Comparison of ENCODE assay signal across 8 mouse cellular contexts in the genomic region with DNA sequence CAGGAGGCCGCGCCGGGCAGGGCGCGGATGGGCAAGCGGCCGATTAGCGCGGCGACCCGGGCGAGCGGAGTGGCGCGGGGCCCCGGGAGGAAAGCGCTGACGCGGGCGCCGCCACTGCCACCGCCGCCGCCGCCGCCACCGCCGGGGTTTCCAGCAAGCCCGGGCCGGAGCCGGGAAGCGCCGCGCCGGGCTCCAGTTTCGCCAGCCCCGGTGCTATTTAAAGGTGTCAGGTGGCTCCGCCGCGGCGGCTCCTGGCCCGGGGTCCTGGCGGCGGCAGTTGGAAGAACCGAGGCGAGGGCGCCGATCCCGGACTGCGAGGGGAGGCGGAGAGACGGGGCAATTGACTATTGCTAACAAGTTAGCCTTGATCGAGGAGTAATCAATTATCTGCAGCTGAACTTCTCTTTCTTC. TPM values are rescaled to one million over a fixed set of nuclear protein-coding genes. Genes with fewer than 3 reads are reported as not detected.
DNase-seq lines count a peak whose midpoint lies in the region; ATAC-seq and TF ChIP-seq lines count a peak whose summit lies in the region.

No protein-coding gene starts in this region.

- peak overlapping the region; percentile 72 for H3K4me2 ChIP-seq in heart, embryonic 12.5 days
- peak overlapping the region; percentile 61 for H3K4me2 ChIP-seq in embryonic facial prominence, embryonic 13.5 days
- peak overlapping the region; percentile 54 for H3K4me2 ChIP-seq in hindbrain, embryonic 14.5 days (replicated peaks)
- H3K4me2 ChIP-seq in midbrain, postnatal 0 days (ENCODE audit: low read depth, low read length, poor library complexity, severe bottlenecking), result peak overlapping the region; percentile 26

- no peak for ATAC-seq in heart, embryonic 12.5 days (ENCODE audit: insufficient number of reproducible peaks, low FRiP score)
- ATAC-seq in embryonic facial prominence, embryonic 13.5 days (ENCODE audit: insufficient number of reproducible peaks, insufficient read depth, low FRiP score, low TSS enrichment, low read depth), result no peak
- ATAC-seq in hindbrain, embryonic 14.5 days (ENCODE audit: low FRiP score), result no peak
- ATAC-seq in midbrain, postnatal 0 days (ENCODE audit: low FRiP score), result no peak

- no peak overlapping the region for H3K27ac ChIP-seq in heart, embryonic 12.5 days (ENCODE audit: poor library complexity, severe bottlenecking)
- H3K27ac ChIP-seq in embryonic facial prominence, embryonic 13.5 days, result no peak overlapping the region
- peak overlapping the region; percentile 96 for H3K27ac ChIP-seq in hindbrain, embryonic 14.5 days
- no peak overlapping the region for H3K27ac ChIP-seq in midbrain, postnatal 0 days (ENCODE audit: low read depth, low read length)

- WGBS in heart, embryonic 12.5 days, result under 1% methylated on average over 43 of the region's 53 CpGs
- WGBS in embryonic facial prominence, embryonic 13.5 days, result 0% methylated on average over 38 of the region's 53 CpGs
- WGBS in hindbrain, embryonic 14.5 days, result under 1% methylated on average over 42 of the region's 53 CpGs
- WGBS in midbrain, postnatal 0 days, result 0% methylated on average over 24 of the region's 53 CpGs

- no peaks in the 10 kb centered on the region for H3K9me3 ChIP-seq in heart, embryonic 12.5 days (replicated peaks)
- H3K9me3 ChIP-seq in embryonic facial prominence, embryonic 13.5 days, result no peaks in the 10 kb centered on the region
- H3K9me3 ChIP-seq in hindbrain, embryonic 14.5 days (ENCODE audit: control insufficient read depth, low read length), result no peaks in the 10 kb centered on the region
- H3K9me3 ChIP-seq in midbrain, postnatal 0 days (ENCODE audit: low read length), result no peaks in the 10 kb centered on the region

- peak overlapping the region; percentile 39 for H3K4me3 ChIP-seq in heart, embryonic 12.5 days
- H3K4me3 ChIP-seq in embryonic facial prominence, embryonic 13.5 days, result peak overlapping the region; percentile 37
- H3K4me3 ChIP-seq in hindbrain, embryonic 14.5 days (replicated peaks; ENCODE audit: low read length), result peak overlapping the region; percentile 46
- 0 out of 2 replicates have a peak overlapping the region, but pooled peaks have one; percentile 3 for H3K4me3 ChIP-seq in midbrain, postnatal 0 days (ENCODE audit: low read depth, low read length)

- H3K27me3 ChIP-seq in heart, embryonic 12.5 days (replicated peaks), result peaks cover 90% of the 10 kb centered on the region
- peaks cover 99% of the 10 kb centered on the region for H3K27me3 ChIP-seq in embryonic facial prominence, embryonic 13.5 days
- peaks cover 73% of the 10 kb centered on the region for H3K27me3 ChIP-seq in hindbrain, embryonic 14.5 days (ENCODE audit: control insufficient read depth, insufficient read depth, low read length)
- H3K27me3 ChIP-seq in midbrain, postnatal 0 days (ENCODE audit: insufficient read depth, low read length), result peaks cover 55% of the 10 kb centered on the region

- peaks cover 46% of the 10 kb centered on the region for H3K4me1 ChIP-seq in heart, embryonic 12.5 days (replicated peaks)
- H3K4me1 ChIP-seq in embryonic facial prominence, embryonic 13.5 days, result peaks cover 38% of the 10 kb centered on the region
- H3K4me1 ChIP-seq in hindbrain, embryonic 14.5 days (replicated peaks; ENCODE audit: control insufficient read depth, insufficient read depth, low read length), result 0 out of 2 replicates have a peak, but pooled peaks cover 6% of the 10 kb centered on the region
- H3K4me1 ChIP-seq in midbrain, postnatal 0 days (ENCODE audit: insufficient read depth, low read length), result no peaks in the 10 kb centered on the region

- no peak for DNase-seq in heart, adult 11 months
- DNase-seq in hindbrain, embryonic 14.5 days (ENCODE audit: low spot score), result no peak
- no peak for DNase-seq in midbrain, postnatal 0 days (ENCODE audit: low spot score)
- DNase-seq in left cerebral cortex, postnatal 25 days (ENCODE audit: low spot score in 2 of 2), result no peak
- no peak for DNase-seq in spleen, postnatal 14 days (ENCODE audit: low spot score in 2 of 2)
- no peak for DNase-seq in lung, postnatal 14 days

- intact Hi-C loops in left cerebral cortex, postnatal 25 days (cut with DNase I), result no loop called here

- H3K9ac ChIP-seq in heart, embryonic 12.5 days, result peak overlapping the region; percentile 1; the same call in 1 of the 2 replicates
- no peak overlapping the region for H3K9ac ChIP-seq in embryonic facial prominence, embryonic 13.5 days
- H3K9ac ChIP-seq in hindbrain, embryonic 14.5 days, result peak overlapping the region; percentile 78
- no peak overlapping the region for H3K9ac ChIP-seq in midbrain, postnatal 0 days (replicated peaks; ENCODE audit: low read length, poor library complexity, severe bottlenecking)

- H3K36me3 ChIP-seq in heart, embryonic 12.5 days, result no peaks in the 10 kb centered on the region
- H3K36me3 ChIP-seq in embryonic facial prominence, embryonic 13.5 days, result no peaks in the 10 kb centered on the region
- no peaks in the 10 kb centered on the region for H3K36me3 ChIP-seq in hindbrain, embryonic 14.5 days (replicated peaks; ENCODE audit: control insufficient read depth, insufficient read depth)
- H3K36me3 ChIP-seq in midbrain, postnatal 0 days (ENCODE audit: insufficient read depth, low read length), result no peaks in the 10 kb centered on the region

- no peak for TF ChIP-seq CTCF in midbrain, postnatal 0 days (IDR thresholded peaks at IDR 0.05)

RNA-seq across cellular contexts. Expression of a gene that starts 0.3 kb away (rescaled TPM):
- not detected in 2 replicates for polyA plus RNA-seq in heart, embryonic 12.5 days (2016; fragmentation: Nextera tagmentation; extraction: Ambion mirVana)
- polyA plus RNA-seq in embryonic facial prominence, embryonic 13.5 days (2015; fragmentation: Nextera tagmentation; extraction: Ambion mirVana), result 0.17 and 0.27 TPM in 2 replicates
- 18.5 and 20.4 TPM in 2 replicates for polyA plus RNA-seq in hindbrain, embryonic 14.5 days (2014; fragmentation: Nextera tagmentation; extraction: Ambion mirVana)
- 1.3 and 2.1 TPM in 2 replicates for total RNA-seq in midbrain, postnatal 0 days (2014; rRNA removed)
- 0.10 TPM in 1 of 2 replicates, not detected in the other for polyA plus RNA-seq in midbrain, postnatal 0 days (2015; fragmentation: Nextera tagmentation; extraction: Ambion mirVana)
- not detected for total RNA-seq in left cerebral cortex, postnatal 25 days (2021)

Comparison
In these comparisons a context has a peak if more than half of its experiments do, and no peak if none do; other contexts are left out.
1. H3K9ac ChIP-seq: peak in heart, embryonic 12.5 days (single experiment) and hindbrain, embryonic 14.5 days (single experiment); none in embryonic facial prominence, embryonic 13.5 days (single experiment) and midbrain, postnatal 0 days (single experiment).
2. RNA of a gene that starts 0.3 kb away (polyA plus RNA-seq): 18.5 to 20.4 TPM in hindbrain, embryonic 14.5 days; 0.17 to 0.27 TPM in embryonic facial prominence, embryonic 13.5 days, 0.10 TPM in midbrain, postnatal 0 days and not detected in heart, embryonic 12.5 days; every median in the first group is over 10 times any median in the second.
3. Peak in every context shown above with its lines, with median percentiles within 50 percentile points of each other: H3K4me2 ChIP-seq and H3K4me3 ChIP-seq.